Mouse (Mus musculus) erythroblast, embryonic 14.5 days (primary cell): ENCODE measurements around the gene Derl3. TPM values are rescaled to one million over a fixed set of nuclear protein-coding genes. Genes with fewer than 3 reads are reported as not detected.

ENCODE experiments used
- H3K27me3 ChIP-seq: 2 replicates; pipeline ENCODE4 v1.6.1; 2012; ENCODE audit warnings: inconsistent platforms; ENCODE audit not compliant: control insufficient read depth
- H3K36me3 ChIP-seq: 2 replicates; pipeline ENCODE4 v1.6.1; 2012; ENCODE audit warnings: mild to moderate bottlenecking, inconsistent platforms; ENCODE audit not compliant: control insufficient read depth
- H3K4me1 ChIP-seq: 2 replicates; pipeline ENCODE4 v1.6.1; 2012; ENCODE audit warnings: inconsistent platforms; ENCODE audit not compliant: control insufficient read depth
- H3K4me3 ChIP-seq: replicated peaks from 2 replicates; pipeline ENCODE3; 2012; ENCODE audit warnings: moderate library complexity, mild to moderate bottlenecking, inconsistent platforms
- H3K9me3 ChIP-seq: 2 replicates; pipeline ENCODE4 v1.6.1; 2012; ENCODE audit warnings: low read length, inconsistent platforms, mixed read lengths; ENCODE audit not compliant: control insufficient read depth
- GATA1 ChIP-seq: IDR thresholded peaks from 2 replicates; pipeline ENCODE4 v1.6.1; 2012; ENCODE audit warnings: low read length, inconsistent platforms, mixed read lengths
- TAL1 ChIP-seq: IDR thresholded peaks from 3 replicates; pipeline ENCODE4 v1.6.1; 2012; ENCODE audit warnings: low read length, inconsistent platforms, mixed read lengths
- polyA plus RNA-seq: library from polyadenylated mRNA; stranded (reverse); fragments of >175 nt; gene quantifications from 2 replicates; pipeline ENCODE4 v1.2.3, GENCODE M21; 2012

The Derl3 gene
- polyA plus RNA-seq, 1 experiment, result not detected

- TF ChIP-seq GATA1, result no peak
- Histone ChIP-seq H3K36me3 (peaks cover 33% of the 10 kb centered on the region), H3K9me3 (peaks cover 6% of the 10 kb centered on the region; the same call in 1 of the 2 replicates), H3K4me3 (peak overlapping the region; percentile 81), H3K27me3 (peaks cover 40% of the 10 kb centered on the region), H3K4me1 (peaks cover 63% of the 10 kb centered on the region)
These were observed 41.8 kb downstream of the Derl3 start for GRCm38 (mm10) chr10:75934991-75935390.

DNA sequence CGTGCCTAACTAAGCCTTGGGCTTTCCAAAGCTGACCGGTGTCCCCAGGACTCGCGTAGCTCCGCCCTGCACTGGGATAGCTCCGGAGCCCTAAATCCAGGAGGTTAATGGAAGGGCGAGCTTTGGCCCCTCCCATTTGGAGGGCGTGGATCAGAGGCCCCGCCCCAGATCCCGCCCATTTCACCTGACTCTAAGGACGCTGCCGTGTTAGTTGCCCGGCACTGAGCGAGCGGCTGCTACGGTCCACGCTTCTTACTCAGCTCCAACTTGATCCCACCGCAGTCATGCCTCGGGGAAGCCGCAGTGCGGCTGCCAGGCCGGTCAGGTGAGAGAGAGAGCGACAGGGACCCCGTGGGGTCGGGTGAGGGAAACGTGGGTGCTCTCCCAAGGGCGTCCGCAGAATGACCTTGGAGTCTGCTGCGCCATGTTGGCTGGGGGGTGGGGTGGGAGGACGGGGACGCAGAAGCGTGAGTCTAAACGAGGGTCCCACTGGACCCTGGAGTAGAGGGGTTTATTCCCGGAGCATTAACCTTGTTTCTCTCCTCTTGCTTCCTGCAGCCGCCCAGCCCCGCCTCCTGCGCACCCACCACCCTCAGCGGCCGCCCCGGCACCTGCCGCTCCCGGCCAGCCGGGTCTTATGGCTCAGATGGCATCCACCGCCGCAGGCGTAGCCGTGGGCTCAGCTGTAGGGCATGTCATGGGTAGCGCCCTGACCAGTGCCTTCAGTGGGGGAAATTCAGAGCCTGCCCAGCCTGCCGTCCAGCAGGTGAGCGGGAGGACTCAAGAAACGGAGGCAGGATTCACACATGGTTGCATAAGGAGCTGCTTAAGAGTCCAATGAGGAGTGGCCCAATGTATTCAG lies 42.7 kb downstream of the Derl3 start, which contains the start of gene Mmp11:
Gene Mmp11 (minus strand): TSS at position 817 of the 862 bp plus-strand sequence.
- H3K4me1 ChIP-seq, result peaks cover 72% of the 10 kb centered on the region
- peaks cover 31% of the 10 kb centered on the region for H3K27me3 ChIP-seq
- H3K36me3 ChIP-seq, result peaks cover 42% of the 10 kb centered on the region
- TF ChIP-seq GATA1 (no peak), TAL1 (no peak)
- peak within 1 kb of the TSS; percentile 81 for H3K4me3 ChIP-seq
- peaks cover 6% of the 10 kb centered on the region; the same call in 1 of the 2 replicates for H3K9me3 ChIP-seq

DNA sequence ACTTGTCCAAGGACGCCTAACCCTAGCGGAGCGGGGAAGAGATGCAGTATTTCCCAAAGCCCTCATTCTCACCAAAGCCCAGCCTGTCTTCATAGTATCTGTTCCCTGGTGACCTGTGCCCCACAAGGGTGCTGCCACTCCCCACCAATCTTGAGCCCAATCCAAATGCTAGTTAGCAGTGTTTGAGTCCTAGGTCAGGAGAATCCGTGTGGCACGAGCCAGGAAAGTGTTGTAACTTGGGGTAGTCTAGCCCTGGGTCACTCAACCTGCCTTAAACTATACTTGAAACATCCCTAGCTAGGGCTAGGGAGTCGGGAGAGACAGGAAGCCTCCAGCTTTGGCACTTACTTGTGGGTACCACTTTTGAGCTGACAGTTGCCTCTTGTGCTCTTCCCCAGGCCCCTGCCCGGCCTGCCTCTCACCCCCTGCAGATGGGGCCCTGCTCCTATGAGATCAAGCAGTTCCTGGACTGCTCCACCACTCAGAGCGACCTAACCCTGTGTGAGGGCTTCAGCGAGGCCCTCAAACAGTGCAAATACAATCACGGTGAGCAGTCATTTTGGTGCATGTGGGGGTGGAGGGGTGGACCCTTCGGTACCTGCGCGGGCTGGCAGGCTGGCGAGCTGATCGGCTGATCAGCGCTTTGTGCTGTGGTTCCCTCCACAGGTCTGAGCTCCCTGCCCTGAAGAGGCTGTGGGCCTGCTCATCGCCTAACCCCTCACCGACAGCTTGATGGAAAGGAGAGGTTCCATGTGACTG lies 43.9 kb downstream of the Derl3 start:
- Histone ChIP-seq H3K4me1 (peaks cover 71% of the 10 kb centered on the region), H3K4me3 (peak overlapping the region; percentile 81), H3K36me3 (peaks cover 44% of the 10 kb centered on the region), H3K9me3 (peaks cover 1% of the 10 kb centered on the region; the same call in 1 of the 2 replicates), H3K27me3 (peaks cover 19% of the 10 kb centered on the region)
- no peak for TF ChIP-seq GATA1
- TF ChIP-seq TAL1, result no peak

DNA sequence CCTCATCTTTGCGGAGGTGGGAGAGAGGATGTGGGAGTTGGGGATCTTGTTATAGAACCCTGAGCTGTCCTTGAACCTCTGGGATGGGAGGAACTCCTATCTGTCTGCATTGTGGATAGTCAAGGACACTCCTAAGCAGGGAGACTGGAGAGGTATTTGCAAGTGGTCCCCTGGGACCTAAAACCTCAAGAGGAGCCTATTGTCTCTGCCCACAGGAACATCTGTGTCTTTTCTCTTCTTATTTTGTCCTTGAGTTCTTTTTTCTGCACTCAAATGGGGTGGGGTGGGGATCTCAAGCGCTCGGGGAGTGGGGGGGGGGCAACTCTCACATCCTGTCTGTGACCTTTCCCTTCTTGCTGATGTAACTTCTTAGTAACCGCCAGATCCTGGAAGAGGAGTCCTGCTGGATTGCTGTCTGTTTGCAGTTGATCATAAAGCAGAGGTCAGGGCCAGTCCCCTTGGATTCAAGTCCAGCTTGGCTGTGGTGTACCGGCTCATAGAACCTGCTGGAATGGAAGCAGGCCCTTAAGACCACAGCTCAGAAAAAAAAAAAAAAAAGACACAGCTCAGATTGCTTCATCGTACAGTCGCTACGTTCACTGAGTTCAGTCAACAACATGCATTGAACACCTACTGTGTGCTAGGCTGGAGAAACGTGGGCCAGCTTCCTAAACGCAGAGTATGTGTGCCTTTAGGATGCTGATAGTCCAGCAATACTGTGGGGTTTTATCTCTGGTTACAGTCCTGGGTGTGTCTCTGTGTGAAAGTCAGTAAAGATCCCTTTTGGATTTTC lies 44.8 kb downstream of the Derl3 start:
- peak overlapping the region; percentile 81 for H3K4me3 ChIP-seq
- peak; percentile 59; the same call in 2 of the 3 replicates for TF ChIP-seq TAL1
- TF ChIP-seq GATA1, result peak; percentile 31; the same call in 1 of the 2 replicates
- H3K36me3 ChIP-seq, result peaks cover 44% of the 10 kb centered on the region
- H3K27me3 ChIP-seq, result peaks cover 13% of the 10 kb centered on the region
- H3K4me1 ChIP-seq, result peaks cover 68% of the 10 kb centered on the region
- no peaks in the 10 kb centered on the region for H3K9me3 ChIP-seq

DNA sequence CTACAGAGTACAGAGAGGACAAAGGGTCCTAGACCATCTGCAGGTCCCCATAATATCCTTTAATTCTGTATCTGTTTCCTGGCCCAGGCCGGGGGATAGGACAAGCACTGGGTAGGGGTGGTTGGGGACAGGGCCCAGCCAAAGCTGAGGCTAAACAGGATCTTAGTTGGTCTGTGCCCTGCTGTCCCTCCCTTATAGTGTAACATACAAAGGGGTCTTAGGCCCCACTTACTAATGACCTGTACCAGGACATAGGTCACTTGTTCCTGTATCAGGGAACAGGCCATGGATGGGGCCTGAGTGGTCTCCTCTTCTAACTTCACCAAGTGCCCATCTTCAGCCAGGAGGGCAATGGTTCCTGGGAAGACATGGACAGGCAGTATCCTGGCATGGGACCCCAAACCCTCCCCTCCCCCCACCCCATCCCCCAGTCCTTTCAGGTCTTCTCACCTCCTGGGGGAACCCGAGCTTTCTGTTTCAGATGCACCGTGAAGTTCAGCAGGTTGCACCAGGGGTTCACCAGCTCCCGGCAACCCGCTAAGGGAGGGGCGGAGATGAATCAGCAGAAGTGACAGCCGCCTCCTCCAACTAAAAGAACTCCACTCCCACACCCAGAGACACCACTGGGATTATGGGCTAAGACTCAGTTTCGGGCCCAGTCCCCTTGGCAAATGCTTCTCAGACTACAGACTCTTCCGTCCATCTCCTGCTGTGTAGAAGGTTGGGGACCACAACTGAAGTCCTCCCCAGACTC lies 46.4 kb downstream of the Derl3 start:
- Histone ChIP-seq H3K27me3 (peaks cover 7% of the 10 kb centered on the region), H3K36me3 (peaks cover 44% of the 10 kb centered on the region), H3K4me3 (peak overlapping the region; percentile 81), H3K4me1 (peaks cover 76% of the 10 kb centered on the region), H3K9me3 (no peaks in the 10 kb centered on the region)
- TF ChIP-seq TAL1 (no peak), GATA1 (no peak)

DNA sequence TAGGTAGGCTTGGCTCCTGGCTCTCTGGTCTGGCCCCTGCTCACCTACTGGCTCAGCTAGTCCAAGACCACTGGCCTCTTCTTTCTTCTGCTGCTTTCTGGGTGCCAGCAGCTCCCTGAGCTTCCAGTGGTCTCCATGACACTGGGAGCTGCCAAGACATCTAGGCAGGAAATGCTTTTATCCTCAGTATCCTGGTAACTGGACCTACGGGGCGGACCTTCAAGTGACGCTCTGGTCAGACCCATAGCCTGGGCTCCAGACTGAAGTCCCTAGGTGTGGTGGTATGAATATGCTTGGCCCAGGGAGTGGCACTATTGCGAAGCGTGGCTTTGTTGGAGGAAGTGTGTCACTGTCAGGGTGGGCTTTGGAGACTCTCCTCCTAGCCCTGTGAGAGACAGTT lies 47.3 kb downstream of the Derl3 start, which contains the start of gene Gm867:
Gene Gm867 (minus strand): TSS at position 153 of the 400 bp plus-strand sequence.
- Histone ChIP-seq H3K4me3 (peak within 1 kb of the TSS; percentile 81), H3K9me3 (no peaks in the 10 kb centered on the region), H3K4me1 (peaks cover 69% of the 10 kb centered on the region), H3K27me3 (peaks cover 8% of the 10 kb centered on the region), H3K36me3 (peaks cover 44% of the 10 kb centered on the region)
- no peak for TF ChIP-seq GATA1

- Histone ChIP-seq H3K27me3 (peaks cover 13% of the 10 kb centered on the region), H3K9me3 (no peaks in the 10 kb centered on the region), H3K4me1 (peaks cover 62% of the 10 kb centered on the region), H3K36me3 (peaks cover 42% of the 10 kb centered on the region), H3K4me3 (no peak overlapping the region)
- TF ChIP-seq GATA1, result no peak
- no peak for TF ChIP-seq TAL1
These were observed 48.0 kb downstream of the Derl3 start for GRCm38 (mm10) chr10:75941042-75941824.
